Mouse (Mus musculus) telencephalon, adult 2 months (tissue): Measurements from ENCODE around the gene Gcn1l1.
A peak's percentile ranks its signal among the peaks of the same experiment; 100 is the strongest.

Source experiments
- DNase-seq: peaks from one replicate; pipeline ENCODE4 v3.0.0-alpha.2; 2011; ENCODE audit warnings: low read depth, low spot score

Gcn1l1 gene

GRCm38 (mm10) chr5:115611566-115611965, 46.5 kb downstream of the Gcn1l1 start:
- DNase-seq = no peak

- peak; percentile 42 for DNase-seq
These were observed 48.3 kb downstream of the Gcn1l1 start for GRCm38 (mm10) chr5:115613332-115613731.

GRCm38 (mm10) chr5:115614948-115615347, 49.9 kb downstream of the Gcn1l1 start:
- DNase-seq = no peak

- DNase-seq = no peak
These were observed 54.6 kb downstream of the Gcn1l1 start for GRCm38 (mm10) chr5:115619690-115620089.

GRCm38 (mm10) chr5:115622686-115623085, 57.6 kb downstream of the Gcn1l1 start:
- no peak for DNase-seq

GRCm38 (mm10) chr5:115623694-115624440, 58.8 kb downstream of the Gcn1l1 start:
- DNase-seq = no peak

GRCm38 (mm10) chr5:115626237-115626886, 61.3 kb downstream of the Gcn1l1 start:
- no peak for DNase-seq

- no peak for DNase-seq
These were observed 63.0 kb downstream of the Gcn1l1 start for GRCm38 (mm10) chr5:115628083-115628482.

- no peak for DNase-seq
These were observed 64.6 kb downstream of the Gcn1l1 start for GRCm38 (mm10) chr5:115629672-115630071.

GRCm38 (mm10) chr5:115630291-115630690, 65.2 kb downstream of the Gcn1l1 start:
- DNase-seq = no peak

- DNase-seq = peak; percentile 56
These were observed 66.7 kb downstream of the Gcn1l1 start, which contains the start of gene Rab35 for GRCm38 (mm10) chr5:115631505-115632357. Rab35 (plus strand) TSS chr5:115631908.

GRCm38 (mm10) chr5:115632358-115632714, 67.3 kb downstream of the Gcn1l1 start:
- DNase-seq = no peak

GRCm38 (mm10) chr5:115633060-115633459, 68.0 kb downstream of the Gcn1l1 start:
- no peak for DNase-seq

- no peak for DNase-seq
These were observed 69.0 kb downstream of the Gcn1l1 start for GRCm38 (mm10) chr5:115634046-115634445.

GRCm38 (mm10) chr5:115635536-115635935, 70.5 kb downstream of the Gcn1l1 start:
- DNase-seq = no peak

GRCm38 (mm10) chr5:115644192-115644591, 79.1 kb downstream of the Gcn1l1 start:
- DNase-seq = no peak

- no peak for DNase-seq
These were observed 83.8 kb downstream of the Gcn1l1 start for GRCm38 (mm10) chr5:115648876-115649275.

GRCm38 (mm10) chr5:115649699-115650098, 84.6 kb downstream of the Gcn1l1 start:
- no peak for DNase-seq

- DNase-seq = no peak
These were observed 85.8 kb downstream of the Gcn1l1 start for GRCm38 (mm10) chr5:115650885-115651284.

GRCm38 (mm10) chr5:115651821-115652220, 86.8 kb downstream of the Gcn1l1 start:
- no peak for DNase-seq

GRCm38 (mm10) chr5:115652681-115653575, 87.9 kb downstream of the Gcn1l1 start:
- DNase-seq = peak; percentile 99
